Mouse (Mus musculus): ENCODE results near the gene Creb3l1. TPM values are rescaled to one million over a fixed set of nuclear protein-coding genes. Genes with fewer than 3 reads are reported as not detected.

Gene Creb3l1
- polyA plus RNA-seq, 1 experiment from 2014 or later = 1.1 TPM

- no peaks in the 10 kb centered on the region for H3K4me1 ChIP-seq (replicated peaks)
- H3K4me3 ChIP-seq (replicated peaks) = no peak overlapping the region
- H3K9me3 ChIP-seq (replicated peaks) = no peaks in the 10 kb centered on the region
- peaks cover 20% of the 10 kb centered on the region for H3K27me3 ChIP-seq
- DNase-seq (no peak), ATAC-seq (ENCODE audit: low read depth) (no peak)
- no peak overlapping the region for H3K9ac ChIP-seq
- no peak overlapping the region for H3K27ac ChIP-seq
- H3K4me2 ChIP-seq = no peak overlapping the region
- 66% methylated on average over 16 of the region's 16 CpGs for WGBS (ENCODE audit: insufficient replicate concordance)
- no peaks in the 10 kb centered on the region for H3K36me3 ChIP-seq
These were observed 26.2 kb downstream of the Creb3l1 start for GRCm38 (mm10) chr2:91997905-91998608.

GRCm38 (mm10) chr2:91996006-91996405, 28.3 kb downstream of the Creb3l1 start:
- Histone ChIP-seq H3K27ac (no peak overlapping the region), H3K4me3 (replicated peaks) (no peak overlapping the region), H3K9me3 (replicated peaks) (no peaks in the 10 kb centered on the region), H3K27me3 (peaks cover 24% of the 10 kb centered on the region), H3K9ac (no peak overlapping the region), H3K4me1 (replicated peaks) (no peaks in the 10 kb centered on the region), H3K4me2 (no peak overlapping the region), H3K36me3 (no peaks in the 10 kb centered on the region)
- DNase-seq (no peak), ATAC-seq (ENCODE audit: low read depth) (no peak)
- WGBS (ENCODE audit: insufficient replicate concordance) = 72% methylated on average over 5 of the region's 5 CpGs

GRCm38 (mm10) chr2:91993409-91993808, 30.9 kb downstream of the Creb3l1 start:
- whole genome bisulfite sequencing (ENCODE audit: insufficient replicate concordance) = 60% methylated on average over 3 of the region's 3 CpGs
- Histone ChIP-seq H3K9ac (no peak overlapping the region), H3K4me2 (no peak overlapping the region), H3K27me3 (peaks cover 21% of the 10 kb centered on the region), H3K36me3 (no peaks in the 10 kb centered on the region), H3K27ac (no peak overlapping the region), H3K4me3 (replicated peaks) (no peak overlapping the region), H3K9me3 (replicated peaks) (no peaks in the 10 kb centered on the region; the same call in 1 of the 2 replicates), H3K4me1 (replicated peaks) (no peaks in the 10 kb centered on the region)
- no peak for DNase-seq
- no peak for ATAC-seq (ENCODE audit: low read depth)

GRCm38 (mm10) chr2:91989750-91990149, 34.6 kb downstream of the Creb3l1 start:
- Histone ChIP-seq H3K4me1 (replicated peaks) (peaks cover 14% of the 10 kb centered on the region), H3K27ac (no peak overlapping the region), H3K27me3 (peaks cover 9% of the 10 kb centered on the region), H3K4me3 (replicated peaks) (no peak overlapping the region), H3K4me2 (no peak overlapping the region), H3K36me3 (no peaks in the 10 kb centered on the region), H3K9me3 (replicated peaks) (no peaks in the 10 kb centered on the region; the same call in 1 of the 2 replicates), H3K9ac (no peak overlapping the region)
- ATAC-seq (ENCODE audit: low read depth) (no peak), DNase-seq (no peak)

GRCm38 (mm10) chr2:91987542-91987941, 36.8 kb downstream of the Creb3l1 start:
- no peak for ATAC-seq (ENCODE audit: low read depth)
- Histone ChIP-seq H3K4me2 (no peak overlapping the region), H3K27me3 (peaks cover 17% of the 10 kb centered on the region), H3K4me1 (replicated peaks) (peaks cover 25% of the 10 kb centered on the region), H3K27ac (no peak overlapping the region), H3K9me3 (replicated peaks) (no peaks in the 10 kb centered on the region; the same call in 1 of the 2 replicates), H3K4me3 (replicated peaks) (no peak overlapping the region), H3K36me3 (no peaks in the 10 kb centered on the region), H3K9ac (no peak overlapping the region)
- 1% methylated on average over 3 of the region's 3 CpGs for WGBS (ENCODE audit: insufficient replicate concordance)
- peak; percentile 62 for DNase-seq

DNA sequence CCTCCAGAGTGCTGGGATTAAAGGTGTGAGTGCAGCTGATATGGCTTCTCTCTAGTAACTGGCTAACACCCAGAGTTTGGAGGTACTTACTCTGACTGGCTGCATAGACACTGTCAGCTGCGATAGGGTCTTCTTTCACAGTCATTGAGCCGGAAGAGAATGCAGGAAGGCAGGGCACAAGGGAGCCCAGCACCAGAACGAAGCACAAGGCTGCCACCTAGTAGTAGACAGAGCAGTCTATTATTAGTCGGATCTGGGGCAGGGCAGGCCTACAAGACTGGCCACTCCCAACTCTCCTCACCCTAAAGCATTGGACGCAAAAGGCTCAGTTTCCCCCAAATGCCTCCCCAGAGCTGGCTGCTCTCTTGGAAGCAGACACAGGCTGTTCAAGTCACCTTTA, 38.2 kb downstream of the Creb3l1 start:
- no peaks in the 10 kb centered on the region for H3K36me3 ChIP-seq
- peaks cover 13% of the 10 kb centered on the region for H3K27me3 ChIP-seq
- no peak overlapping the region for H3K9ac ChIP-seq
- DNase-seq (no peak), ATAC-seq (ENCODE audit: low read depth) (peak; percentile 45)
- H3K9me3 ChIP-seq (replicated peaks) = no peaks in the 10 kb centered on the region; the same call in 1 of the 2 replicates
- no peak overlapping the region for H3K4me3 ChIP-seq (replicated peaks)
- WGBS (ENCODE audit: insufficient replicate concordance) = 5% methylated on average over 5 of the region's 5 CpGs
- H3K27ac ChIP-seq = no peak overlapping the region; the same call in 1 of the 2 replicates
- peaks cover 25% of the 10 kb centered on the region for H3K4me1 ChIP-seq (replicated peaks)
- no peak overlapping the region for H3K4me2 ChIP-seq

DNA sequence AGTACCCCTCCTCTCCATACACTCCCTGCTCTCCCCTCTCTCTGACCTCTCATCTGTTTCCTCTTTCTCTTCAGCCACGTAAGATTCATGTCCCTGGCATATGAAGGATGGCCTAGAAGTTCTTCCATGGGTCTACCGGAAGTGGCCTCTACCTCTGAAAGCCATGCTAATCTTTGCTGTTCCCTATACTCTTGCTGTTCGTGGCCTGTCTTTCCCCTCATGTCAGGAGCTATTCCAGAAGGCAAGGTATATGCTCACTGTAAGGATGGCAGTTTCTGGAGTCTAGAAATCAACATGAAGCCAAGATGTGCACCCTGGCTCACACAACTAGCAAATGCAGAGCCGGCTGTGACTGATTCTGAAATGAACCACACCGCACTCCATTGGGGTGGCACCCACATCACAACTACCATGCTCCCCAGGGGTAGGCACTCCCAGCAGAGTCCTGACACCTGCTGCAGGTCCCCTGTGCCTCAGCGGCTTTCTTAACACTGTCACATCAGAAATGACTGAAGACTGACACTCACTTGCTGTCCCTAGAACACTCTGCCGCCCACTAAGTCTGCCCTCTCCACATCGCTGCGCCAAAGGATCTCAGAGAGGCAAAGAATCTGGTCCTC, 39.3 kb downstream of the Creb3l1 start:
- ATAC-seq (ENCODE audit: low read depth) = no peak
- peak overlapping the region; percentile 55 for H3K4me2 ChIP-seq
- H3K27me3 ChIP-seq = peaks cover 17% of the 10 kb centered on the region
- no peaks in the 10 kb centered on the region for H3K36me3 ChIP-seq
- H3K4me1 ChIP-seq (replicated peaks) = peaks cover 25% of the 10 kb centered on the region
- H3K4me3 ChIP-seq (replicated peaks) = no peak overlapping the region
- H3K27ac ChIP-seq = peak overlapping the region; percentile 67
- no peaks in the 10 kb centered on the region; the same call in 1 of the 2 replicates for H3K9me3 ChIP-seq (replicated peaks)
- 32% methylated on average over 9 of the region's 9 CpGs for WGBS (ENCODE audit: insufficient replicate concordance)
- DNase-seq = no peak
- no peak overlapping the region for H3K9ac ChIP-seq

GRCm38 (mm10) chr2:91984439-91984838, 39.9 kb downstream of the Creb3l1 start:
- no peaks in the 10 kb centered on the region for H3K36me3 ChIP-seq
- H3K27ac ChIP-seq = peak overlapping the region; percentile 70
- DNase-seq = peak; percentile 62
- peaks cover 22% of the 10 kb centered on the region for H3K27me3 ChIP-seq
- 1% methylated on average over 12 of the region's 13 CpGs for WGBS (ENCODE audit: insufficient replicate concordance)
- peak overlapping the region; percentile 55 for H3K4me2 ChIP-seq
- peak overlapping the region; percentile 55 for H3K9ac ChIP-seq
- H3K4me3 ChIP-seq (replicated peaks) = peak overlapping the region; percentile 22; the same call in 1 of the 2 replicates
- H3K4me1 ChIP-seq (replicated peaks) = peaks cover 25% of the 10 kb centered on the region
- ATAC-seq (ENCODE audit: low read depth) = peak; percentile 90
- H3K9me3 ChIP-seq (replicated peaks) = no peaks in the 10 kb centered on the region

DNA sequence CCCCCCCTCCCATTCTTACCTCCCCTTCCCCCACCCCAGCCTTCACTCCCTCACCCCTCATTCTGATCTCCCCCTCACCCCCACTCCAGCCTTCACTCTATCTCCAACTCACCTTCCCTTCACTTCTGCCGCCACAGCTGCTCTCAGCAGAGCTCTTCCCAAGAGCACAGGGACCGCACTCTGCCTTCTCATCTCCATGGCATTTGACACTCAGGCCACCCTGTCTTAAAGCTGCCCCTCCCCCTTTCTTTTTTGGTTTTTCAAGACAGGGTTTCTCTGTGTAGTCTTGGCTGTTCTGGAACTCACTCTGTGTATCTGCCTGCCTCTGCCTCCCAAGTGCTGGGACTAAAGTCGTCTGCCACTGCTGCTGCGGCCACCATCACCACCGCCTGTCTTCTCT, 43.5 kb downstream of the Creb3l1 start:
- Histone ChIP-seq H3K4me3 (replicated peaks) (no peak overlapping the region), H3K9me3 (replicated peaks) (no peaks in the 10 kb centered on the region), H3K27ac (no peak overlapping the region), H3K36me3 (no peaks in the 10 kb centered on the region), H3K4me2 (no peak overlapping the region), H3K9ac (no peak overlapping the region), H3K4me1 (replicated peaks) (peaks cover 34% of the 10 kb centered on the region), H3K27me3 (peaks cover 54% of the 10 kb centered on the region)
- ATAC-seq (ENCODE audit: low read depth) (no peak), DNase-seq (no peak)
- 51% methylated on average over 5 of the region's 5 CpGs for WGBS (ENCODE audit: insufficient replicate concordance)

DNA sequence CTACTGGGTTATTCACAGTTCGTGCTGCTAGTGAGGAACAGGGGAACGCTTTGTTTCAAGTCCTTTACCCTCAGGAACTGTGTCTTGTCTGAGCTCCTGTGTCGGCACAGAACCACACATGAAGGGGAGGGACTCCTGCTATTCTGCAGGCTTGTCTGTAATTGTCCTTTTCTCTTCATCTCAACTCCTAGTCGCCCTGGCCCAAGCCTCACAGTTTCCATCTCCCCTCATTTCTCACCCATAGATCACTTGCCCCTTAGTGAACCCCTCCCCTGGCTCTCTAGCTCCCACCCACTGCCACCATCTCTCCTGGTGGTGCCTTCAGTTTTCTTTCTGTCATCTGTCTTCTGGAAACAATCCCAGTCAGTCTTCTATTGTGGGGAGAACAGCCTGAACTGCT, 44.1 kb downstream of the Creb3l1 start:
- WGBS (ENCODE audit: insufficient replicate concordance) = 33% methylated on average over 4 of the region's 4 CpGs

DNA sequence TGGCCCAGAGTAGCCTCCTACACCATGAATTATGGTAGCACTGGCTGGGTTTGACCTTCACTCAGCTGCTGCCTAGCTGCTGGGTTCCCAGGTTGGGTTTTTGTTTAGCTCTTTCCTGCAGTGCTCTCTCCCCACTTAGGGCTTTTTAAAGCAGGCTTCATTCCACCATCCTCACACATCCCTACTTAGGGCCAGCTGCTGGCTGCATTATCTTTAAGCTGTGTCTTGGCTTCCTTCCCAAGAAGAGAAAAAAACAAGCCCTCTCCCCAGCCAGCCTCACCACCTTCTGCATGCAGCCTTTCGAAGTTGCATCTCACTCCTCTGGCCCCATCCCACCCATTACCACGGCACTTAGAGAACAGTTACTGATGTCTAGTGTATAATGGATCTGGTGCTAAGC, 45.8 kb downstream of the Creb3l1 start:
- peaks cover 77% of the 10 kb centered on the region for H3K27me3 ChIP-seq
- no peak overlapping the region for H3K9ac ChIP-seq
- ATAC-seq (ENCODE audit: low read depth) = no peak
- no peaks in the 10 kb centered on the region for H3K36me3 ChIP-seq
- H3K4me2 ChIP-seq = no peak overlapping the region
- no peak overlapping the region for H3K27ac ChIP-seq
- H3K4me1 ChIP-seq (replicated peaks) = peaks cover 19% of the 10 kb centered on the region
- DNase-seq = no peak
- H3K9me3 ChIP-seq (replicated peaks) = no peaks in the 10 kb centered on the region
- WGBS (ENCODE audit: insufficient replicate concordance) = 13% methylated on average over 2 of the region's 2 CpGs
- H3K4me3 ChIP-seq (replicated peaks) = no peak overlapping the region

More for the DNA sequence above, 44.1 kb downstream of the Creb3l1 start:
- no peaks in the 10 kb centered on the region for H3K36me3 ChIP-seq
- H3K4me2 ChIP-seq = no peak overlapping the region
- no peak overlapping the region for H3K27ac ChIP-seq
- ATAC-seq (ENCODE audit: low read depth) = no peak
- no peak overlapping the region for H3K9ac ChIP-seq
- H3K9me3 ChIP-seq (replicated peaks) = no peaks in the 10 kb centered on the region
- H3K4me3 ChIP-seq (replicated peaks) = no peak overlapping the region
- peaks cover 35% of the 10 kb centered on the region for H3K4me1 ChIP-seq (replicated peaks)
- peaks cover 60% of the 10 kb centered on the region for H3K27me3 ChIP-seq
- no peak for DNase-seq

DNA sequence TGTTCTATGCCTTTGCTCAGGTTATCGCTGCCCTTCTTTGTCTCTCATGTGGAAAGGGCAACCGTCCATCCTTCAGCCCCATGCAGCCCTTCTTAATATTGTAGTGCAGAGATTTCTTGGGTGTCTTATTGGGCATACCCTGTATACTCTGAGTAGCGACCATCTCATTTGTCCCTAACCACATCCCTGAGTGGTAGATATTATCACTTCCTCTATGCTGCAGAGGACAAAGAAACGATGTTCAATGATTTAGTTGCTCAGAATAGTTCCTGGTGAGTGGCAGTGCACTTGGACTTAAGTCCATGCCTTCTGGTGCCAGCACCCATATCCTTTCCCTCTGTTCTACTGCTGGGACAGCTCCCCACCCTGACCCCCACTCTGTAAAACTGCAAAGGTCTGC, 46.3 kb downstream of the Creb3l1 start:
- H3K4me2 ChIP-seq = no peak overlapping the region
- H3K27ac ChIP-seq = no peak overlapping the region
- no peak overlapping the region for H3K4me3 ChIP-seq (replicated peaks)
- 39% methylated on average over 4 of the region's 4 CpGs for WGBS (ENCODE audit: insufficient replicate concordance)
- H3K27me3 ChIP-seq = peaks cover 79% of the 10 kb centered on the region
- no peak for ATAC-seq (ENCODE audit: low read depth)
- no peak for DNase-seq
- H3K9me3 ChIP-seq (replicated peaks) = no peaks in the 10 kb centered on the region
- H3K4me1 ChIP-seq (replicated peaks) = peaks cover 19% of the 10 kb centered on the region
- no peaks in the 10 kb centered on the region for H3K36me3 ChIP-seq
- H3K9ac ChIP-seq = no peak overlapping the region
